Comparison of ENCODE assay signal across 7 mouse cellular contexts in genomic region chr5:118029420-118029819, GRCm38 (mm10). TPM values are rescaled to one million over a fixed set of nuclear protein-coding genes. Genes with fewer than 3 reads are reported as not detected.
DNase-seq lines count a peak whose midpoint lies in the region; ATAC-seq and TF ChIP-seq lines count a peak whose summit lies in the region.

No protein-coding gene starts in this region.

- peaks cover 52% of the 10 kb centered on the region for H3K27me3 ChIP-seq in hindbrain, embryonic 15.5 days
- H3K27me3 ChIP-seq in limb, embryonic 14.5 days (ENCODE audit: control insufficient read depth, insufficient read depth, low read length), result peaks cover 53% of the 10 kb centered on the region
- H3K27me3 ChIP-seq in neural tube, embryonic 11.5 days (ENCODE audit: control insufficient read depth, insufficient read depth, low read length), result peaks cover 54% of the 10 kb centered on the region

- peak; percentile 38 to 39 for DNase-seq in spleen, postnatal 36 days (ENCODE audit: low spot score in 2 of 2)
- DNase-seq in spleen, postnatal 14 days (ENCODE audit: low spot score in 2 of 2), result no peak
- peak; percentile 67 to 72 for DNase-seq in cerebellum, postnatal 25 days
- no peak for DNase-seq in limb, embryonic 14.5 days (ENCODE audit: low spot score)
- no peak for DNase-seq in neural tube, embryonic 11.5 days (ENCODE audit: low spot score)
- no peak for DNase-seq in ovary, postnatal 14 days (ENCODE audit: low spot score)

- ATAC-seq in hindbrain, embryonic 15.5 days (ENCODE audit: low FRiP score, low read depth), result no peak
- ATAC-seq in limb, embryonic 14.5 days (ENCODE audit: low FRiP score, low read depth), result no peak
- no peak for ATAC-seq in neural tube, embryonic 11.5 days (ENCODE audit: insufficient read depth, low FRiP score, low TSS enrichment)

- no peaks in the 10 kb centered on the region for H3K36me3 ChIP-seq in hindbrain, embryonic 15.5 days
- H3K36me3 ChIP-seq in limb, embryonic 14.5 days (ENCODE audit: control insufficient read depth, insufficient read depth, low read length), result no peaks in the 10 kb centered on the region
- H3K36me3 ChIP-seq in neural tube, embryonic 11.5 days (ENCODE audit: control insufficient read depth, insufficient read depth, low read length), result no peaks in the 10 kb centered on the region

- H3K4me2 ChIP-seq in hindbrain, embryonic 15.5 days, result peak overlapping the region; percentile 99
- peak overlapping the region; percentile 100 for H3K4me2 ChIP-seq in limb, embryonic 14.5 days (replicated peaks; ENCODE audit: low read depth, low read length, severe bottlenecking)
- H3K4me2 ChIP-seq in neural tube, embryonic 11.5 days (ENCODE audit: low read depth), result peak overlapping the region; percentile 40

- peaks cover 35% of the 10 kb centered on the region for H3K4me1 ChIP-seq in hindbrain, embryonic 15.5 days (replicated peaks)
- H3K4me1 ChIP-seq in limb, embryonic 14.5 days (ENCODE audit: control insufficient read depth, insufficient read depth, low read length), result peaks cover 19% of the 10 kb centered on the region
- H3K4me1 ChIP-seq in neural tube, embryonic 11.5 days (ENCODE audit: control insufficient read depth, insufficient read depth, low read length), result peaks cover 23% of the 10 kb centered on the region

- no peak overlapping the region for H3K9ac ChIP-seq in hindbrain, embryonic 15.5 days
- H3K9ac ChIP-seq in limb, embryonic 14.5 days (ENCODE audit: low read depth, low read length, severe bottlenecking), result 0 out of 2 replicates have a peak overlapping the region, but pooled peaks have one; percentile 7
- no peak overlapping the region for H3K9ac ChIP-seq in neural tube, embryonic 11.5 days (ENCODE audit: low read length)

- no peak overlapping the region for H3K27ac ChIP-seq in hindbrain, embryonic 15.5 days (replicated peaks)
- H3K27ac ChIP-seq in limb, embryonic 14.5 days (replicated peaks; ENCODE audit: low read depth, low read length), result no peak overlapping the region
- no peak overlapping the region for H3K27ac ChIP-seq in neural tube, embryonic 11.5 days (ENCODE audit: low read depth, low read length)

- H3K4me3 ChIP-seq in hindbrain, embryonic 15.5 days, result peak overlapping the region; percentile 64
- H3K4me3 ChIP-seq in limb, embryonic 14.5 days (replicated peaks; ENCODE audit: low read length), result peak overlapping the region; percentile 62
- peak overlapping the region; percentile 19 for H3K4me3 ChIP-seq in neural tube, embryonic 11.5 days (ENCODE audit: low read depth, low read length)

- no peak for TF ChIP-seq POLR2A in limb, embryonic 14.5 days (IDR thresholded peaks at IDR 0.05; ENCODE audit: borderline replicate concordance, extremely low read depth, insufficient read depth, insufficient read length)

- H3K9me3 ChIP-seq in hindbrain, embryonic 15.5 days, result no peaks in the 10 kb centered on the region
- no peaks in the 10 kb centered on the region for H3K9me3 ChIP-seq in limb, embryonic 14.5 days (ENCODE audit: control insufficient read depth, low read length)
- no peaks in the 10 kb centered on the region for H3K9me3 ChIP-seq in neural tube, embryonic 11.5 days (ENCODE audit: control insufficient read depth, low read length)

- WGBS in hindbrain, embryonic 15.5 days, result 2% methylated on average over 10 of the region's 10 CpGs
- WGBS in limb, embryonic 14.5 days, result 1% methylated on average over 10 of the region's 10 CpGs
- 7% methylated on average over 10 of the region's 10 CpGs for WGBS in neural tube, embryonic 11.5 days

RNA-seq across cellular contexts. Expression of gene Tesc, which starts 1.9 kb away (rescaled TPM):
- 2.9 and 3.5 TPM in 2 replicates for polyA plus RNA-seq in hindbrain, embryonic 15.5 days (2015; fragmentation: Nextera tagmentation; extraction: Ambion mirVana)
- polyA plus RNA-seq in limb, embryonic 14.5 days (2012; rRNA removed), result 1.4 and 2.2 TPM in 2 replicates
- polyA plus RNA-seq in limb, embryonic 14.5 days (2014; fragmentation: Nextera tagmentation; extraction: Ambion mirVana), result 5.2 and 8.6 TPM in 2 replicates
- 0.46 and 0.76 TPM in 2 replicates for polyA plus RNA-seq in neural tube, embryonic 11.5 days (2014; fragmentation: Nextera tagmentation; extraction: Ambion mirVana)

RNA-seq across cellular contexts. Expression of gene Fbxo21, which starts 52.9 kb away (rescaled TPM):
- 148 and 159 TPM in 2 replicates for polyA plus RNA-seq in hindbrain, embryonic 15.5 days (2015; fragmentation: Nextera tagmentation; extraction: Ambion mirVana)
- polyA plus RNA-seq in limb, embryonic 14.5 days (2012; rRNA removed), result 52.5 and 67.0 TPM in 2 replicates
- 44.2 and 56.4 TPM in 2 replicates for polyA plus RNA-seq in limb, embryonic 14.5 days (2014; fragmentation: Nextera tagmentation; extraction: Ambion mirVana)
- 102 and 107 TPM in 2 replicates for polyA plus RNA-seq in neural tube, embryonic 11.5 days (2014; fragmentation: Nextera tagmentation; extraction: Ambion mirVana)

Comparison
In these comparisons a context has a peak if more than half of its experiments do, and no peak if none do; other contexts are left out.
1. DNase-seq: peak in spleen, postnatal 36 days (2 of 2) and cerebellum, postnatal 25 days (2 of 2); none in spleen, postnatal 14 days (0 of 2), limb, embryonic 14.5 days (single experiment), neural tube, embryonic 11.5 days (single experiment) and ovary, postnatal 14 days (single experiment).
2. H3K4me2 ChIP-seq: peak in every context shown above with its lines; median percentile 100 in limb, embryonic 14.5 days; 99 in hindbrain, embryonic 15.5 days; 40 in neural tube, embryonic 11.5 days.
3. Peak in every context shown above with its lines, with median percentiles within 50 percentile points of each other: H3K4me3 ChIP-seq.